Mouse (Mus musculus) liver, embryonic 14.5 days (tissue): ENCODE measurements around the gene Ehd2.
A peak's percentile ranks its signal among the peaks of the same experiment; 100 is the strongest.

Experiments used
- CTCF ChIP-seq: IDR thresholded peaks from 2 replicates; pipeline ENCODE4 v1.5.1; 2016; ENCODE audit warnings: antibody characterized with exemption, low read depth, control low read depth
- EP300 ChIP-seq: IDR thresholded peaks from 2 replicates; pipeline ENCODE4 v1.6.1; 2016; ENCODE audit warnings: antibody characterized with exemption, low read depth

GRCm38 (mm10) chr7:15967312-15967711 lies at the start of gene Ehd2:
- peak; percentile 87 for TF ChIP-seq CTCF
- TF ChIP-seq EP300, result no peak
